Mouse (Mus musculus): ENCODE measurements around the gene Pdcd7. TPM values are rescaled to one million over a fixed set of nuclear protein-coding genes. Genes with fewer than 3 reads are reported as not detected.

Gene Pdcd7
- polyA plus RNA-seq (2012; ENCODE audit: insufficient read depth, insufficient read length, missing spikeins): 7.3 and 11.6 TPM in 2 replicates

DNA sequence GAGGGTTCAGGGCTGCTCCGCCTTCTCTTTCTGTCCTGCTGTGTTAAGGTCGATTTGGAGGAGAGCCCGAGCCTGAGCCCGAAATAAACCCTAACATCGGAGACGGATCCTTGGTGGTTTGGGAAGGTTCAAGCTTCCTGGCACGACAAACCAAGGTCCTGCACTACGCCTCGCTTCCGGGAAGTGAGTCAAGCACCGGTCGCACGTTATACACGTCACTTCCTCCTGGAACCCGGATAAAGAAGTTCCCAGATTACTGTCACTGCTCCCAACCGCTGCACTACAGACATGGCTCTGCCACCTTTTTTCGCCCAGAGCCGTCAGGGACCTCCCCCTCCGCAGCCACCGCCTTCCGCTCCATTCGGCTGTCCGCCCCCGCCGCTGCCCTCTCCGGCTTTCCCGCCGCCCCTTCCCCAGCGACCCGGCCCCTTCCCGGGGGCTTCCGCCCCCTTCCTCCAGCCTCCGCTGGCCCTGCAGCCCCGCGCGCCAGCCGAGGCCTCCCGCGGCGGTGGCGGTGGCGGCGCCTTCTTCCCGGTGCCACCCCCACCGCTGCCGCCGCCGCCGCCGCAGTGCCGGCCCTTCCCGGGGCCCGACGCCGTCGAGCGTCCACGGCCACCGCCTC, at the start of gene Pdcd7:
Gene Pdcd7 (plus strand): TSS at position 251 of the 622 bp plus-strand sequence.
- peak within 1 kb of the TSS; percentile 87 for H3K27ac ChIP-seq (replicated peaks; ENCODE audit: low read depth, low read length)
- peaks cover 3% of the 10 kb centered on the region for H3K4me1 ChIP-seq (ENCODE audit: control insufficient read depth, insufficient read depth, insufficient read length, low read length)
- peak within 1 kb of the TSS; percentile 84 for H3K4me3 ChIP-seq (ENCODE audit: insufficient read depth, low read depth, low read length)

DNA sequence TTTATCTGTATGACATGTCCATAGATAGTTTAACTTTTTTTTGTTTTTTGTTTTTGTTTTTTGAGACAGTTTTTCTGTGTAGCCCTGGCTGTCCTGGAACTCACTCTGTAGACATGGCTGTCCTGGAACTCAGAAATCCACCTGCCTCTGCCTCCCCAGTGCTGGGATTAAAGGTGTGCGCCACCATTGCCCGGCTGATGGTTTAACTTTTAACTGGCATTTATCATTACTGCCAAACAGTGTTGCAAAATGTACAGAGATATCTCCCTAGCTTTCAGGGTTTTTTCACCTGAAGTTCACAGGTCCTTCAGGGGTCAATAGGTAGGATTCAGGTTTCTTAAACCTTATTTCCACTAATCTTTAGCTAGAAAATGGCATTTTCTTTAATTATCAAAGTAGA, 48.8 kb upstream of the Pdcd7 start:
- Histone ChIP-seq H3K27ac (replicated peaks; ENCODE audit: low read depth, low read length) (no peak overlapping the region), H3K4me3 (ENCODE audit: insufficient read depth, low read depth, low read length) (no peak overlapping the region), H3K4me1 (ENCODE audit: control insufficient read depth, insufficient read depth, insufficient read length, low read length) (no peaks in the 10 kb centered on the region)

DNA sequence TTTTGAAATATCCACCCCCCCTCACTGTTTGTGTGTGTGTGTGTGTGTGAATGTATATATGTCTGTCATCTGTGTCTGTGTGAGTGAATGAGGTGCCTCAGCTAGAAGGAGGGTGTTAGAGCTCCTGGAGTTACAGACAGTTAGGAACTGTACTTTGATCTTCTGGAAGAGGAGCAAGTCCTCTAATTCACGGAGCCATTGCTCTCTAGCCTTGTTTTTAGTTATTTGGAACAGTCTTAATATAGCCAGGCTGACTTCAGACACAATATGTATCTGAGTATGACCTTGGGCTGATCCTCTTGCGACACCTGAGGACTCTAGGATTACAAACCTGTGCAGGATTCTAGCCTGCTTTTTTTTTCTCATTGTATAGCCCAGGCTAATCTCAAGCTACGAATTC, 47.1 kb upstream of the Pdcd7 start:
- Histone ChIP-seq H3K27ac (replicated peaks; ENCODE audit: low read depth, low read length) (peak overlapping the region; percentile 13), H3K4me3 (ENCODE audit: insufficient read depth, low read depth, low read length) (no peak overlapping the region), H3K4me1 (ENCODE audit: control insufficient read depth, insufficient read depth, insufficient read length, low read length) (no peaks in the 10 kb centered on the region; the same call in 1 of the 2 replicates)

DNA sequence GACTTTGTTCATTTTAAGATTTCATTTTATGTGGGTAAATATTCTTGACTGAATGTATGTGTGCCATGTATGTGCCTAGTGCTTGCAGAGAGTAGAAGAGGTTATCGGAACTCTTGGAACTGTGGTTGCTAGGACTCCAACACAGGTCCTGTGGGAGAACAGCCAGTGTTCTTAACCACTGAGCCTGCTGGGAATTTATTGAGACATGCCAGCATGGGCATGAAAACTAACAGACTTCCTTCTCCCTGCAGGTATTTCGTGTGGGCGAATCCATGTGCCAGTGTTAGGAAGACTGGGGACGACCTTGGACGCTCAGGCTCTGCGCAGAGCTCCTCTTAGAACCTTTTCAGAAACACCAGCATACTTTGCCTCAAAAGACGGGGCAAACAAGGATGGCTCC, 46.3 kb upstream of the Pdcd7 start:
- H3K27ac ChIP-seq (replicated peaks; ENCODE audit: low read depth, low read length): no peak overlapping the region
- H3K4me3 ChIP-seq (ENCODE audit: insufficient read depth, low read depth, low read length): no peak overlapping the region

DNA sequence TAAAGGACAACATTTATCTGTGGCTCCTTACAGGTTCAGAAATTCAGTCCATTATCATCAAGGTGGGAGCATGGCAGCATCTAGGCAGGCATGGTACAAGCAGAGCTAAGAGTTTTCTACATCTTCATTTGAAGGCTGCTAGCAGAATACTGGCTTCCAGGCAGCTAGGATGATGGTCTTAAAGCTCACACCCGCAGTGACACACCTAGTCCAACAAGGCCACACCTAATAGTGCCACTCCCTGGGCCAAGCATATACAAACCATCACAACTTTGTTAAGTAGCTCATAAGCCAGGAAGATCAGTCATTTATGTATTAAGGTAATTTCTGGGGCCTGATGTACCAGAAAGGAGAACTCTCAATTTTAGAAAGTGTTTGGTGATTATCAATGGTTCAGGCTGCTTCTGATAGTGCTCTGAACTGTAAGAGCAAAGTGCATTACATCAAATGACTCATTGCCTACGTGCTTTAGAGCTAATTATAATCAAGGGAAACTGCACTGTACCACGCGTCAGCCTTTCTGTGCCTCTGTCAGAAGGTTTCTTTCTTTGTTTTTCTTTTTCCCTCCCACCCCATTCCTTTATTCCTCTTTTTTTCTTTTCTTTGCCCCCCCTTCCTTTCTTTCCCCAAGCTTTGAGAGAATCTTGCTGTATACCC, 43.4 kb upstream of the Pdcd7 start:
- H3K27ac ChIP-seq (replicated peaks; ENCODE audit: low read depth, low read length): no peak overlapping the region
- no peaks in the 10 kb centered on the region; the same call in 1 of the 2 replicates for H3K4me1 ChIP-seq (ENCODE audit: control insufficient read depth, insufficient read depth, insufficient read length, low read length)
- no peak overlapping the region for H3K4me3 ChIP-seq (ENCODE audit: insufficient read depth, low read depth, low read length)

More for the DNA sequence above, 46.3 kb upstream of the Pdcd7 start:
- H3K4me1 ChIP-seq (ENCODE audit: control insufficient read depth, insufficient read depth, insufficient read length, low read length): no peaks in the 10 kb centered on the region; the same call in 1 of the 2 replicates

DNA sequence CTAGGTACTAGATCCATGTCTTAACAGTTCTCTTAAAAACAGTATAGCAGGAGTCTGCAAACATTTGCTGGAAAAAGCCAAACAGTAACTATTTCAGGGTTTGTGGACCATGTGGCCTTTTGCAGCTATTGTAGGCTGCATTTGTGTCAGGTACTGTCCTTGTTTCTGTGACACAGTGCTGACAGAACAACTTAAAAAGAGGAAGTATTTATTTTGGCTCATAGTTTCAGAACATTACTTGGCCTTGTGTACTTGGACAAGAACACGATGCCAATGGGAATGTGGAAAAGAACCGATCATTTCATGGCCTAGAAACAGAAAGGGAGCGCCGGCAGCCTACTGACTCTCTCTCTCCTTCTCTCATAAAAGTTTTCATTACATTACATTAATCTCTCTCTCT, 42.3 kb upstream of the Pdcd7 start:
- Histone ChIP-seq H3K27ac (replicated peaks; ENCODE audit: low read depth, low read length) (peak overlapping the region; percentile 98), H3K4me3 (ENCODE audit: insufficient read depth, low read depth, low read length) (no peak overlapping the region), H3K4me1 (ENCODE audit: control insufficient read depth, insufficient read depth, insufficient read length, low read length) (no peaks in the 10 kb centered on the region; the same call in 1 of the 2 replicates)

GRCm38 (mm10) chr9:65304300-65304699, 41.6 kb upstream of the Pdcd7 start:
- Histone ChIP-seq H3K27ac (replicated peaks; ENCODE audit: low read depth, low read length) (no peak overlapping the region), H3K4me3 (ENCODE audit: insufficient read depth, low read depth, low read length) (no peak overlapping the region), H3K4me1 (ENCODE audit: control insufficient read depth, insufficient read depth, insufficient read length, low read length) (no peaks in the 10 kb centered on the region; the same call in 1 of the 2 replicates)

- no peaks in the 10 kb centered on the region; the same call in 1 of the 2 replicates for H3K4me1 ChIP-seq (ENCODE audit: control insufficient read depth, insufficient read depth, insufficient read length, low read length)
- H3K4me3 ChIP-seq (ENCODE audit: insufficient read depth, low read depth, low read length): no peak overlapping the region
- H3K27ac ChIP-seq (replicated peaks; ENCODE audit: low read depth, low read length): peak overlapping the region; percentile 26
These were observed 39.2 kb upstream of the Pdcd7 start for GRCm38 (mm10) chr9:65306672-65307071.

DNA sequence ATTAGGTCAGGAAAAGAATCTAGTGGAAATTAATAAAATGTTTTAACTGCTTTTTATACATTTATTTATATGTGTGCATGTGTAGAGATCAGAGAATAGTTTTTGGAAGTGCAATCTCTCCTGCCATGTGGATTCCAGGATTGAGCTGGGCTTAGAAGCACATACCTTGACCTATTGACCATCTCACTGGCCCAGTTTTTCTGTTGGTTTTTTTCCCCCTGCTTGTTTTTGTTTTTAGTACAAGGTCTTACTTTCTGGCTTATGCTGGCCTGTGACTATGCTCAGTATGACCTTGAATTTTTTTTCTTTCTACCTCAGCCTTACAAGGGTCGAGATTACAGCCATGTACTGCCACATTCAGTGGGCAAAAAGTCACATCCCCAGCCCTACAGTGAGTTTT, 37.9 kb upstream of the Pdcd7 start:
- no peak overlapping the region for H3K4me3 ChIP-seq (ENCODE audit: insufficient read depth, low read depth, low read length)
- no peaks in the 10 kb centered on the region; the same call in 1 of the 2 replicates for H3K4me1 ChIP-seq (ENCODE audit: control insufficient read depth, insufficient read depth, insufficient read length, low read length)
- no peak overlapping the region for H3K27ac ChIP-seq (replicated peaks; ENCODE audit: low read depth, low read length)

GRCm38 (mm10) chr9:65312669-65313357, 33.1 kb upstream of the Pdcd7 start:
- H3K27ac ChIP-seq (replicated peaks; ENCODE audit: low read depth, low read length): no peak overlapping the region
- no peaks in the 10 kb centered on the region for H3K4me1 ChIP-seq (ENCODE audit: control insufficient read depth, insufficient read depth, insufficient read length, low read length)
- H3K4me3 ChIP-seq (ENCODE audit: insufficient read depth, low read depth, low read length): no peak overlapping the region

DNA sequence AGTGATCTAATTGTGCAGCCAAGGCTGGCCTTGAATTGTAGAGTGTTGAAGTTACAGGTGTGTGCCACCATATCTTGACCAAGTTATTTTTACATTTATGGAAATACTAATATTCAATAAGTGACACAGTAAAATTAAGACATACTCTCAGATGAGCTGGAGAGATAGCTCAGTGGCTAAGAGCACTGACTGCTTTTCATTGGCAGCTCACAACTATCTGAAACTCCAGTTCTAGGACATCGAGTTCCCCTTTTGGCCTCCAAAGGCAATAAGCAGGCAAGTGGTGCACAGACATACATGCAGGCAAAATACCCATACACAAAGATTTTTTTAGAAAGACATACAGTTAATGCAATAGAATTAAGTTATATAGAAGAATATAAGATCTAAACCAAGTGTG, 32.1 kb upstream of the Pdcd7 start:
- no peak overlapping the region for H3K27ac ChIP-seq (replicated peaks; ENCODE audit: low read depth, low read length)
- H3K4me1 ChIP-seq (ENCODE audit: control insufficient read depth, insufficient read depth, insufficient read length, low read length): no peaks in the 10 kb centered on the region
- H3K4me3 ChIP-seq (ENCODE audit: insufficient read depth, low read depth, low read length): no peak overlapping the region

DNA sequence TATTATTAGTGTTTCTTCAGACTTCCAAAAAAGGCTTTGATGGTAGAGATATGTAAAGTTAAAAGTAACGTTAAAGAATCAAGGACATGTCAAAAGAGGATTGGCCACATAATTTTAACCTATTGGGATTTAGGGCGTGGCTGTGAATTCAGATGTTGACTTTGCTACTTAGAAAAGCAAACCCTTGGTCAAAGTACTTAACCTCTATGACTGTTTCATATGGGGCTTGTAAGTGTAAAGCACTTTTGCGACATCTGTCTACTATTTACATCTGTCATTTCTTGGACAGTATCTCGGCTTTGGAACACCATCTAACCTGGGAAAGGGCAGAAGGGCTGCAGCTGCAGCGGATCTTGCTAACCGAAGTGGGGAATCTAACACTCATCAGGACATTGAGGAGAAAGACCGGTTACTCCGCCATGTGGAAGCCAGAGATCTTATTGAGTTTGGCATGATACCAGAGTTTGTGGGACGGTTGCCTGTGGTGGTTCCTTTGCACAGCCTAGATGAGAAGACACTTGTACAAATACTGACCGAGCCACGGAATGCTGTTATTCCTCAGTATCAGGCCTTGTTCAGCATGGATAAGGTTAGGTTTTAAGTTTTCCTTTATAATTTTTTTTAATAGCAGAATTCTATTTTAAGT, 23.5 kb upstream of the Pdcd7 start:
- H3K27ac ChIP-seq (replicated peaks; ENCODE audit: low read depth, low read length): no peak overlapping the region

GRCm38 (mm10) chr9:65325971-65326370, 19.9 kb upstream of the Pdcd7 start:
- H3K27ac ChIP-seq (replicated peaks; ENCODE audit: low read depth, low read length): no peak overlapping the region
- H3K4me3 ChIP-seq (ENCODE audit: insufficient read depth, low read depth, low read length): no peak overlapping the region
- no peaks in the 10 kb centered on the region for H3K4me1 ChIP-seq (ENCODE audit: control insufficient read depth, insufficient read depth, insufficient read length, low read length)

More for the DNA sequence above, 23.5 kb upstream of the Pdcd7 start:
- H3K4me3 ChIP-seq (ENCODE audit: insufficient read depth, low read depth, low read length): no peak overlapping the region
- H3K4me1 ChIP-seq (ENCODE audit: control insufficient read depth, insufficient read depth, insufficient read length, low read length): no peaks in the 10 kb centered on the region

DNA sequence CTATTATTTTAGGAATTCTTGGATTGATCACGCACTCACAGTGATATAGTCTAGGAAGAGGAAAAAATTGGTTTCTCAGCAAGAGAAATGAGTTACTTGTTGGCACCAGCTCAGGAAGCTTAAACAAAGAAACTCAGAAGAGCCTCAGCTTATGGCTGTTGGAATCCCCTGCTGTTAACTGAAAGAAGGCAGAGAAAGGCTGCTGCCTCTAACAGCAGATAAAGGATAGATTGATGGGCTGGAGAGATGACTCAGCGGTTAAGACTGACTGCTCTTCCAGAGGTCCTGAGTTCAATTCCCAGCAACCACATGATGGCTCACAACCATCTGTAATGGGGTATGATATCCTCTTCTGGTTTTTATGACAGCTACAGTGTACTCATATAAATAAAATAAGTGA, 18.5 kb upstream of the Pdcd7 start:
- H3K4me1 ChIP-seq (ENCODE audit: control insufficient read depth, insufficient read depth, insufficient read length, low read length): no peaks in the 10 kb centered on the region
- no peak overlapping the region for H3K4me3 ChIP-seq (ENCODE audit: insufficient read depth, low read depth, low read length)
- no peak overlapping the region for H3K27ac ChIP-seq (replicated peaks; ENCODE audit: low read depth, low read length)

GRCm38 (mm10) chr9:65333958-65334357, 11.9 kb upstream of the Pdcd7 start:
- Histone ChIP-seq H3K27ac (replicated peaks; ENCODE audit: low read depth, low read length) (no peak overlapping the region), H3K4me3 (ENCODE audit: insufficient read depth, low read depth, low read length) (no peak overlapping the region), H3K4me1 (ENCODE audit: control insufficient read depth, insufficient read depth, insufficient read length, low read length) (no peaks in the 10 kb centered on the region)
